Comparison of ENCODE assay signal across 8 mouse cellular contexts in the genomic region with DNA sequence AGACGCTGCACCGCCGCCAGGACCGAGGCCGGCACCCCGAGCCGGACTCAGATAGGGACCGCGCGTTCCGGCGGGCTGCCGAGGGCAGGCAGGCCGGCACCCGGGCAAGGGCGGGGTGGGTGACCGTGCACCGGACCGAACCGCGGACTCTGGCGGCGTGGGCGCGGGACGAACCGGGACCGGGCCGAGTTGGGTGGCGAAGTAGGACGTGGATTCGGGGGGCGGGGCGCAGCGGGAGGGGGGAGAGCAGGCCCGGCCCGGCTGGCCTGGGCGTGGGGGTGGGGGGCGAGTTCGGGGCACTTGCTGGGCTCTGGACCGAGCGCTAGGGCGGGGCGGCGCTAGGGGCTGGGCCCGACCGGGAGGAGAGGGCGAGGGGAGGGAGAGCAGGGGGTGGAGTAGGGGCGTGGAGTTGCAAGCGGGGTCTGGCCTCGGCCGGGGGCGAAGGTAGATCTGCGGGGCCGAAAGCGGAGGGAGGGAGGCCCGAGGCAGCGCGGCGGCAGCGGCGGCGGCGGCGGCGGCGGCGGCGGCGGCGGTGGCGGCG. TPM values are rescaled to one million over a fixed set of nuclear protein-coding genes. Genes with fewer than 3 reads are reported as not detected.
DNase-seq lines count a peak whose midpoint lies in the region; ATAC-seq and TF ChIP-seq lines count a peak whose summit lies in the region.

No protein-coding gene starts in this region.

- H3K9me3 ChIP-seq in MEL (replicated peaks; ENCODE audit: insufficient read depth, low read length), result no peaks in the 10 kb centered on the region
- H3K9me3 ChIP-seq in forebrain, embryonic 15.5 days, result no peaks in the 10 kb centered on the region
- no peaks in the 10 kb centered on the region for H3K9me3 ChIP-seq in limb, embryonic 10.5 days (replicated peaks)
- H3K9me3 ChIP-seq in midbrain, embryonic 12.5 days, result no peaks in the 10 kb centered on the region
- no peaks in the 10 kb centered on the region for H3K9me3 ChIP-seq in stomach, embryonic 16.5 days (replicated peaks; ENCODE audit: control insufficient read depth, low read length)

- peaks cover 0 to 5% of the 10 kb centered on the region in 2 experiments; a peak in 2 of 4 replicates for H3K4me1 ChIP-seq in MEL (ENCODE audit: control insufficient read depth in 1 of 2, insufficient read depth in 2 of 2, low read length in 2 of 2)
- peaks cover 21% of the 10 kb centered on the region for H3K4me1 ChIP-seq in forebrain, embryonic 15.5 days
- peaks cover 10% of the 10 kb centered on the region; the same call in 1 of the 2 replicates for H3K4me1 ChIP-seq in limb, embryonic 10.5 days
- no peaks in the 10 kb centered on the region for H3K4me1 ChIP-seq in midbrain, embryonic 12.5 days
- 0 out of 2 replicates have a peak, but pooled peaks cover 3% of the 10 kb centered on the region for H3K4me1 ChIP-seq in stomach, embryonic 16.5 days (ENCODE audit: control insufficient read depth, insufficient read depth, low read length)

- TF ChIP-seq POLR2A in MEL (IDR thresholded peaks at IDR 0.05; ENCODE audit: control insufficient read depth in 1 of 2, insufficient read depth in 1 of 2, low read depth in 1 of 2, low read length in 2 of 2, poor library complexity in 1 of 2), result no peak

- ATAC-seq in forebrain, embryonic 15.5 days (replicated peaks), result no peak
- no peak for ATAC-seq in midbrain, embryonic 12.5 days (ENCODE audit: low FRiP score, low read depth)
- ATAC-seq in stomach, embryonic 16.5 days (ENCODE audit: insufficient read depth, low FRiP score), result peak; percentile 76

- no peaks in the 10 kb centered on the region for H3K27me3 ChIP-seq in MEL (ENCODE audit: control insufficient read depth in 1 of 2, insufficient read depth in 2 of 2, low read length in 2 of 2)
- no peaks in the 10 kb centered on the region for H3K27me3 ChIP-seq in forebrain, embryonic 15.5 days
- H3K27me3 ChIP-seq in limb, embryonic 10.5 days (ENCODE audit: low read depth, poor library complexity, severe bottlenecking), result peaks cover 77% of the 10 kb centered on the region
- no peaks in the 10 kb centered on the region; the same call in none of the 2 replicates for H3K27me3 ChIP-seq in midbrain, embryonic 12.5 days
- H3K27me3 ChIP-seq in stomach, embryonic 16.5 days (ENCODE audit: control insufficient read depth, insufficient read depth, low read length), result no peaks in the 10 kb centered on the region

- peaks cover 3% of the 10 kb centered on the region for H3K79me2 ChIP-seq in MEL (ENCODE audit: control insufficient read depth, insufficient read depth, low read length, poor library complexity)

- no peak for TF ChIP-seq CTCF in MEL (IDR thresholded peaks at IDR 0.05 in 2 of 3, conservative IDR thresholded peaks at IDR 0.05 in 1 of 3; ENCODE audit: control insufficient read depth in 1 of 3, insufficient read depth in 1 of 3, low read depth in 2 of 3, low read length in 3 of 3, poor library complexity in 1 of 3, severe bottlenecking in 1 of 3)

- peak overlapping the region; percentile 76 for H3K4me2 ChIP-seq in forebrain, embryonic 15.5 days (replicated peaks)
- H3K4me2 ChIP-seq in midbrain, embryonic 12.5 days (replicated peaks), result peak overlapping the region; percentile 75
- peak overlapping the region; percentile 60 for H3K4me2 ChIP-seq in stomach, embryonic 16.5 days (ENCODE audit: low read depth, low read length)

- H3K9ac ChIP-seq in MEL (ENCODE audit: control insufficient read depth, low read depth, low read length, poor library complexity, severe bottlenecking), result peak overlapping the region; percentile 76
- H3K9ac ChIP-seq in forebrain, embryonic 15.5 days (replicated peaks), result peak overlapping the region; percentile 47
- peak overlapping the region; percentile 56 for H3K9ac ChIP-seq in midbrain, embryonic 12.5 days (replicated peaks)
- peak overlapping the region; percentile 77 for H3K9ac ChIP-seq in stomach, embryonic 16.5 days (ENCODE audit: low read length)

- TF ChIP-seq RAD21 in MEL (IDR thresholded peaks at IDR 0.05; ENCODE audit: low read depth, low read length), result no peak

- no peak for TF ChIP-seq EP300 in MEL (IDR thresholded peaks at IDR 0.05; ENCODE audit: low read depth in 1 of 2, low read length in 2 of 2)

- H3K27ac ChIP-seq in MEL (ENCODE audit: control insufficient read depth, low read depth, low read length), result no peak overlapping the region
- no peak overlapping the region for H3K27ac ChIP-seq in forebrain, embryonic 15.5 days (replicated peaks)
- peak overlapping the region; percentile 85 for H3K27ac ChIP-seq in limb, embryonic 10.5 days
- H3K27ac ChIP-seq in midbrain, embryonic 12.5 days (replicated peaks), result no peak overlapping the region
- peak overlapping the region; percentile 79 for H3K27ac ChIP-seq in stomach, embryonic 16.5 days (ENCODE audit: low read length)

- peak; percentile 51 for DNase-seq in MEL (ENCODE audit: low read depth, low spot score)
- DNase-seq in adrenal gland, postnatal 4 days (ENCODE audit: low spot score in 2 of 2), result peak; percentile 32 to 37
- peak; percentile 61 for DNase-seq in heart, postnatal 4 days
- peak; percentile 65 for DNase-seq in limb, embryonic 10.5 days (ENCODE audit: low spot score)
- no peak for DNase-seq in frontal cortex, postnatal 14 days (ENCODE audit: low spot score in 2 of 2)

- 21% methylated on average over 38 of the region's 73 CpGs for WGBS in forebrain, embryonic 15.5 days
- WGBS in limb, embryonic 10.5 days, result 8% methylated on average over 26 of the region's 73 CpGs
- 19% methylated on average over 16 of the region's 73 CpGs for WGBS in midbrain, embryonic 12.5 days
- 11% methylated on average over 24 of the region's 73 CpGs for WGBS in stomach, embryonic 16.5 days

- no peaks in the 10 kb centered on the region; a peak in 1 of 4 replicates for H3K36me3 ChIP-seq in MEL (ENCODE audit: control insufficient read depth in 1 of 2, insufficient read depth in 2 of 2, low read length in 2 of 2)
- no peaks in the 10 kb centered on the region for H3K36me3 ChIP-seq in forebrain, embryonic 15.5 days
- H3K36me3 ChIP-seq in limb, embryonic 10.5 days, result no peaks in the 10 kb centered on the region
- no peaks in the 10 kb centered on the region for H3K36me3 ChIP-seq in midbrain, embryonic 12.5 days
- H3K36me3 ChIP-seq in stomach, embryonic 16.5 days (ENCODE audit: control insufficient read depth, insufficient read depth, low read length), result no peaks in the 10 kb centered on the region

- peak overlapping the region; percentile 80 to 87 for H3K4me3 ChIP-seq in MEL (ENCODE audit: control insufficient read depth in 1 of 2, insufficient read depth in 1 of 2, low read depth in 2 of 2, low read length in 2 of 2)
- H3K4me3 ChIP-seq in forebrain, embryonic 15.5 days, result peak overlapping the region; percentile 61
- peak overlapping the region; percentile 64 for H3K4me3 ChIP-seq in limb, embryonic 10.5 days
- H3K4me3 ChIP-seq in midbrain, embryonic 12.5 days, result peak overlapping the region; percentile 60
- H3K4me3 ChIP-seq in stomach, embryonic 16.5 days (replicated peaks; ENCODE audit: low read length), result peak overlapping the region; percentile 61

TF ChIP-seq in MEL, 35 proteins besides CTCF, POLR2A, EP300 and RAD21:
- TF ChIP-seq MYB (IDR thresholded peaks at IDR 0.05; ENCODE audit: low read depth, low read length) (no peak), MXI1 (IDR thresholded peaks at IDR 0.05; ENCODE audit: low read depth, low read length) (peak; percentile 14; the same call in 1 of the 2 replicates), MAZ (IDR thresholded peaks at IDR 0.05; ENCODE audit: low read depth, low read length) (peak; percentile 42; the same call in 1 of the 2 replicates)
TF ChIP-seq in MEL: peak in this region for 2.

RNA-seq across cellular contexts. Expression of a gene that starts 0.5 kb away (rescaled TPM):
- total RNA-seq in MEL (2012; rRNA removed), result 3.0 and 3.6 TPM in 2 replicates
- 10 to 100 TPM in 1 of 2 experiments, not detected in 1; 12.9 TPM for polyA plus RNA-seq in MEL (2012; ENCODE audit: insufficient read depth in 1 of 2, insufficient read length in 2 of 2, low read depth in 1 of 2, low replicate concordance in 2 of 2, missing spikeins in 1 of 2)
- 10 to 100 TPM; 12.4 to 12.6 TPM for total RNA-seq in adrenal gland, postnatal 4 days (2021)
- 6.5 and 7.5 TPM in 2 replicates for polyA plus RNA-seq in forebrain, embryonic 15.5 days (2015; fragmentation: Nextera tagmentation; extraction: Ambion mirVana)
- total RNA-seq in heart, postnatal 4 days (2021), result 10 to 100 TPM; 10.2 to 11.4 TPM
- 3.9 and 4.4 TPM in 2 replicates for polyA plus RNA-seq in limb, embryonic 10.5 days (2016; fragmentation: Nextera tagmentation; extraction: Ambion mirVana)
- polyA plus RNA-seq in midbrain, embryonic 12.5 days (2016; fragmentation: Nextera tagmentation; extraction: Ambion mirVana), result 6.7 and 8.3 TPM in 2 replicates
- 5.2 TPM in 2 replicates for polyA plus RNA-seq in stomach, embryonic 16.5 days (2015; fragmentation: Nextera tagmentation; extraction: Ambion mirVana)

Comparison
In these comparisons a context has a peak if more than half of its experiments do, and no peak if none do; other contexts are left out.
1. DNase-seq: peak in MEL (single experiment), adrenal gland, postnatal 4 days (2 of 2), heart, postnatal 4 days (single experiment) and limb, embryonic 10.5 days (single experiment); none in frontal cortex, postnatal 14 days (0 of 2).
2. H3K27ac ChIP-seq: peak in limb, embryonic 10.5 days (single experiment) and stomach, embryonic 16.5 days (single experiment); none in MEL (single experiment), forebrain, embryonic 15.5 days (single experiment) and midbrain, embryonic 12.5 days (single experiment).
3. Peak in every context shown above with its lines, with median percentiles within 50 percentile points of each other: H3K4me3 ChIP-seq, H3K9ac ChIP-seq and H3K4me2 ChIP-seq.